In the genomic region with DNA sequence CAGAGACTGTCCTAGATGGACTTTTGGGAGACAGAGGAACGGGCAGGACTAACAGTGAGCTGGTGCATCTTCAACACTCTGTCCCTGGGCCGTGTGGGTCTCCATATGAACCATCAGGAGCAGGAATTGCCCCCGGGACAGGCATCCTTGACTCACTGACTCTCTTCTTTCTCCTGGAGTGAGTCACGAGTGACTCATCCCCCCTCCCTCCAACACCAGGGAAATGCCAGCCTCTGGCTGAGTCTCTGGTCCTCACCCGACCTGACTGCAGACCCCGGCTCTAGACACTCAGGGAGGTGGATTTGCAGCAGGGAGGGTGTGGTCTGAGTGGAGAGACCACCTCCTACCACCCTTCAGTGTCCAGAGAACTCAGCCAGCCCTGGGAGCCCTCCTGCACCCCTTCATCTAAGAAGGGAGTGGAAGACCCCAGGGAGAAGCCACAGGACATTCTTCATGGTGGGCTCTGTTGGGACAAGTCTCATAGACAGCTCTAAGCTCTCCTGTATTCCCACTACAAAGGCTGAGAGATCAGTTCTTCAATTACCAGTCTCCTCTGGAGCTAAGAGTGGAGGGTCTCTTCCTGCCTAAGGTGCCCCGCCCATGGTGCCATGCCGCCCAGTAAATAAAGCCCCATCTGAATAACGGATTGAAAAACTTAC, we compare ENCODE assay signal across 8 mouse cellular contexts. TPM values are rescaled to one million over a fixed set of nuclear protein-coding genes. Genes with fewer than 3 reads are reported as not detected.
DNase-seq lines count a peak whose midpoint lies in the region; ATAC-seq and TF ChIP-seq lines count a peak whose summit lies in the region.

No protein-coding gene starts in this region.

- no peak for TF ChIP-seq EP300 in liver, embryonic 14.5 days (IDR thresholded peaks at IDR 0.05; ENCODE audit: low read depth)

- H3K4me1 ChIP-seq in midbrain, postnatal 0 days (ENCODE audit: insufficient read depth, low read length), result peaks cover 14% of the 10 kb centered on the region
- peaks cover 59% of the 10 kb centered on the region for H3K4me1 ChIP-seq in midbrain, embryonic 10.5 days
- peaks cover 58% of the 10 kb centered on the region for H3K4me1 ChIP-seq in heart, embryonic 12.5 days (replicated peaks)
- peaks cover 22 to 41% of the 10 kb centered on the region in 2 experiments for H3K4me1 ChIP-seq in liver, embryonic 14.5 days (replicated peaks; ENCODE audit: control insufficient read depth in 2 of 2, insufficient read depth in 2 of 2, low read length in 1 of 2)

- H3K27me3 ChIP-seq in midbrain, postnatal 0 days (ENCODE audit: insufficient read depth, low read length), result no peaks in the 10 kb centered on the region
- H3K27me3 ChIP-seq in midbrain, embryonic 10.5 days (ENCODE audit: low read depth, poor library complexity, severe bottlenecking), result peaks cover 32% of the 10 kb centered on the region
- H3K27me3 ChIP-seq in heart, embryonic 12.5 days (replicated peaks), result no peaks in the 10 kb centered on the region
- H3K27me3 ChIP-seq in liver, embryonic 14.5 days (ENCODE audit: control insufficient read depth, insufficient read depth, low read length), result no peaks in the 10 kb centered on the region

- no peaks in the 10 kb centered on the region for H3K36me3 ChIP-seq in midbrain, postnatal 0 days (ENCODE audit: insufficient read depth, low read length)
- H3K36me3 ChIP-seq in midbrain, embryonic 10.5 days, result no peaks in the 10 kb centered on the region
- H3K36me3 ChIP-seq in heart, embryonic 12.5 days, result 0 out of 2 replicates have a peak, but pooled peaks cover 3% of the 10 kb centered on the region
- no peaks in the 10 kb centered on the region for H3K36me3 ChIP-seq in liver, embryonic 14.5 days (replicated peaks; ENCODE audit: control insufficient read depth, insufficient read depth, low read depth)

- DNase-seq in midbrain, postnatal 0 days (ENCODE audit: low spot score), result no peak
- DNase-seq in midbrain, embryonic 10.5 days (ENCODE audit: low spot score), result no peak
- DNase-seq in adrenal gland, postnatal 25 days, result peak; percentile 78
- no peak for DNase-seq in liver, embryonic 14.5 days (ENCODE audit: low read depth in 3 of 3, low spot score in 3 of 3)
- DNase-seq in thymus, postnatal 0 days (ENCODE audit: low spot score), result peak; percentile 22
- DNase-seq in cerebellum, postnatal 25 days, result no peak
- no peak for DNase-seq in layer of hippocampus, adult 9-11 months

- no peak for TF ChIP-seq CTCF in midbrain, postnatal 0 days (IDR thresholded peaks at IDR 0.05)
- no peak for TF ChIP-seq CTCF in liver, embryonic 14.5 days (IDR thresholded peaks at IDR 0.05; ENCODE audit: low read depth)

- no peak for ATAC-seq in midbrain, postnatal 0 days (ENCODE audit: low FRiP score)
- ATAC-seq in heart, embryonic 12.5 days (ENCODE audit: insufficient number of reproducible peaks, low FRiP score), result no peak
- ATAC-seq in liver, embryonic 14.5 days (ENCODE audit: insufficient read depth), result no peak

- no peak overlapping the region for H3K9ac ChIP-seq in midbrain, postnatal 0 days (replicated peaks; ENCODE audit: low read length, poor library complexity, severe bottlenecking)
- peak overlapping the region; percentile 71 for H3K9ac ChIP-seq in heart, embryonic 12.5 days
- H3K9ac ChIP-seq in liver, embryonic 14.5 days (replicated peaks), result peak overlapping the region; percentile 59

- no peaks in the 10 kb centered on the region for H3K9me3 ChIP-seq in midbrain, postnatal 0 days (ENCODE audit: low read length)
- no peaks in the 10 kb centered on the region for H3K9me3 ChIP-seq in midbrain, embryonic 10.5 days (replicated peaks)
- H3K9me3 ChIP-seq in heart, embryonic 12.5 days (replicated peaks), result peaks cover 6% of the 10 kb centered on the region; the same call in 1 of the 2 replicates
- H3K9me3 ChIP-seq in liver, embryonic 14.5 days (ENCODE audit: control insufficient read depth, low read length), result no peaks in the 10 kb centered on the region

- H3K4me3 ChIP-seq in midbrain, postnatal 0 days (ENCODE audit: low read depth, low read length), result peak overlapping the region; percentile 10; the same call in 1 of the 2 replicates
- H3K4me3 ChIP-seq in midbrain, embryonic 10.5 days, result no peak overlapping the region
- peak overlapping the region; percentile 49 for H3K4me3 ChIP-seq in heart, embryonic 12.5 days
- peak overlapping the region; percentile 54 to 64 for H3K4me3 ChIP-seq in liver, embryonic 14.5 days (ENCODE audit: insufficient read depth in 1 of 2, low read depth in 2 of 2, low read length in 2 of 2)

- 56% methylated on average over 9 of the region's 9 CpGs for WGBS in midbrain, postnatal 0 days
- 52% methylated on average over 9 of the region's 9 CpGs for WGBS in midbrain, embryonic 10.5 days
- WGBS in heart, embryonic 12.5 days, result 26% methylated on average over 9 of the region's 9 CpGs
- 14% methylated on average over 9 of the region's 9 CpGs for WGBS in liver, embryonic 14.5 days (ENCODE audit: insufficient replicate concordance)

- H3K27ac ChIP-seq in midbrain, postnatal 0 days (ENCODE audit: low read depth, low read length), result no peak overlapping the region
- no peak overlapping the region for H3K27ac ChIP-seq in midbrain, embryonic 10.5 days (replicated peaks)
- peak overlapping the region; percentile 73 for H3K27ac ChIP-seq in heart, embryonic 12.5 days (ENCODE audit: poor library complexity, severe bottlenecking)
- H3K27ac ChIP-seq in liver, embryonic 14.5 days, result peak overlapping the region; percentile 18

- H3K4me2 ChIP-seq in midbrain, postnatal 0 days (ENCODE audit: low read depth, low read length, poor library complexity, severe bottlenecking), result peak overlapping the region; percentile 10; the same call in 1 of the 2 replicates
- peak overlapping the region; percentile 68 for H3K4me2 ChIP-seq in heart, embryonic 12.5 days
- H3K4me2 ChIP-seq in liver, embryonic 14.5 days (ENCODE audit: low read depth), result peak overlapping the region; percentile 66

RNA-seq across cellular contexts. Expression of gene Emp3, which starts 0.5 kb away (rescaled TPM):
- total RNA-seq in midbrain, postnatal 0 days (2014; rRNA removed), result 12.8 and 17.0 TPM in 2 replicates
- 36.4 and 38.5 TPM in 2 replicates for polyA plus RNA-seq in midbrain, postnatal 0 days (2015; fragmentation: Nextera tagmentation; extraction: Ambion mirVana)
- 17.7 and 28.2 TPM in 2 replicates for polyA plus RNA-seq in midbrain, embryonic 10.5 days (2016; fragmentation: Nextera tagmentation; extraction: Ambion mirVana)
- total RNA-seq in adrenal gland, postnatal 25 days (2021), result 231 and 241 TPM in 2 replicates
- 63.1 and 69.0 TPM in 2 replicates for polyA plus RNA-seq in heart, embryonic 12.5 days (2016; fragmentation: Nextera tagmentation; extraction: Ambion mirVana)
- polyA plus RNA-seq in liver, embryonic 14.5 days (2012; rRNA removed), result 29.0 and 39.6 TPM in 2 replicates
- 54.9 and 61.8 TPM in 2 replicates for polyA plus RNA-seq in liver, embryonic 14.5 days (2014; fragmentation: Nextera tagmentation; extraction: Ambion mirVana)
- polyA plus RNA-seq in thymus, postnatal 0 days (2015; fragmentation: Nextera tagmentation; extraction: Ambion mirVana), result 262 and 266 TPM in 2 replicates

RNA-seq across cellular contexts. Expression of gene Ccdc114, which starts 3.2 kb away (rescaled TPM):
- total RNA-seq in midbrain, postnatal 0 days (2014; rRNA removed), result 4.2 and 7.2 TPM in 2 replicates
- 4.3 and 5.8 TPM in 2 replicates for polyA plus RNA-seq in midbrain, postnatal 0 days (2015; fragmentation: Nextera tagmentation; extraction: Ambion mirVana)
- polyA plus RNA-seq in midbrain, embryonic 10.5 days (2016; fragmentation: Nextera tagmentation; extraction: Ambion mirVana), result 4.8 and 5.3 TPM in 2 replicates
- 26.4 and 27.9 TPM in 2 replicates for total RNA-seq in adrenal gland, postnatal 25 days (2021)
- polyA plus RNA-seq in heart, embryonic 12.5 days (2016; fragmentation: Nextera tagmentation; extraction: Ambion mirVana), result 2.4 and 3.5 TPM in 2 replicates
- polyA plus RNA-seq in liver, embryonic 14.5 days (2012; rRNA removed), result 0.96 and 1.0 TPM in 2 replicates
- polyA plus RNA-seq in liver, embryonic 14.5 days (2014; fragmentation: Nextera tagmentation; extraction: Ambion mirVana), result 0.82 and 1.2 TPM in 2 replicates
- polyA plus RNA-seq in thymus, postnatal 0 days (2015; fragmentation: Nextera tagmentation; extraction: Ambion mirVana), result 2.3 and 2.6 TPM in 2 replicates

RNA-seq across cellular contexts. Expression of gene Tmem143, which starts 24.0 kb away (rescaled TPM):
- 27.4 and 41.6 TPM in 2 replicates for total RNA-seq in midbrain, postnatal 0 days (2014; rRNA removed)
- 5.5 and 5.6 TPM in 2 replicates for polyA plus RNA-seq in midbrain, postnatal 0 days (2015; fragmentation: Nextera tagmentation; extraction: Ambion mirVana)
- 4.4 and 5.1 TPM in 2 replicates for polyA plus RNA-seq in midbrain, embryonic 10.5 days (2016; fragmentation: Nextera tagmentation; extraction: Ambion mirVana)
- total RNA-seq in adrenal gland, postnatal 25 days (2021), result 53.0 and 61.3 TPM in 2 replicates
- polyA plus RNA-seq in heart, embryonic 12.5 days (2016; fragmentation: Nextera tagmentation; extraction: Ambion mirVana), result 5.8 and 7.2 TPM in 2 replicates
- 8.6 and 10.2 TPM in 2 replicates for polyA plus RNA-seq in liver, embryonic 14.5 days (2012; rRNA removed)
- 2.4 and 2.7 TPM in 2 replicates for polyA plus RNA-seq in liver, embryonic 14.5 days (2014; fragmentation: Nextera tagmentation; extraction: Ambion mirVana)
- 4.3 and 4.6 TPM in 2 replicates for polyA plus RNA-seq in thymus, postnatal 0 days (2015; fragmentation: Nextera tagmentation; extraction: Ambion mirVana)

RNA-seq across cellular contexts. Expression of gene Syngr4, which starts 24.2 kb away (rescaled TPM):
- 0.38 TPM in 1 of 2 replicates, not detected in the other for total RNA-seq in midbrain, postnatal 0 days (2014; rRNA removed)
- polyA plus RNA-seq in midbrain, postnatal 0 days (2015; fragmentation: Nextera tagmentation; extraction: Ambion mirVana), result 0.25 and 0.30 TPM in 2 replicates
- 1.5 and 1.7 TPM in 2 replicates for polyA plus RNA-seq in midbrain, embryonic 10.5 days (2016; fragmentation: Nextera tagmentation; extraction: Ambion mirVana)
- 0.70 TPM in 1 of 2 replicates, not detected in the other for total RNA-seq in adrenal gland, postnatal 25 days (2021)
- 0.89 and 1.2 TPM in 2 replicates for polyA plus RNA-seq in heart, embryonic 12.5 days (2016; fragmentation: Nextera tagmentation; extraction: Ambion mirVana)
- polyA plus RNA-seq in liver, embryonic 14.5 days (2012; rRNA removed), result 0.86 and 1.2 TPM in 2 replicates
- 1.2 and 1.3 TPM in 2 replicates for polyA plus RNA-seq in liver, embryonic 14.5 days (2014; fragmentation: Nextera tagmentation; extraction: Ambion mirVana)
- polyA plus RNA-seq in thymus, postnatal 0 days (2015; fragmentation: Nextera tagmentation; extraction: Ambion mirVana), result 1.4 and 1.5 TPM in 2 replicates

RNA-seq across cellular contexts. Expression of gene Grin2d, which starts 42.5 kb away (rescaled TPM):
- 51.6 and 51.7 TPM in 2 replicates for total RNA-seq in midbrain, postnatal 0 days (2014; rRNA removed)
- 5.4 and 6.6 TPM in 2 replicates for polyA plus RNA-seq in midbrain, postnatal 0 days (2015; fragmentation: Nextera tagmentation; extraction: Ambion mirVana)
- 0.16 and 0.34 TPM in 2 replicates for polyA plus RNA-seq in midbrain, embryonic 10.5 days (2016; fragmentation: Nextera tagmentation; extraction: Ambion mirVana)
- 0.43 and 1.2 TPM in 2 replicates for total RNA-seq in adrenal gland, postnatal 25 days (2021)
- 0.37 and 0.42 TPM in 2 replicates for polyA plus RNA-seq in heart, embryonic 12.5 days (2016; fragmentation: Nextera tagmentation; extraction: Ambion mirVana)
- polyA plus RNA-seq in liver, embryonic 14.5 days (2012; rRNA removed), result 0.11 and 0.13 TPM in 2 replicates
- polyA plus RNA-seq in liver, embryonic 14.5 days (2014; fragmentation: Nextera tagmentation; extraction: Ambion mirVana), result 0.01 TPM in 1 of 2 replicates, not detected in the other
- 0.13 and 0.23 TPM in 2 replicates for polyA plus RNA-seq in thymus, postnatal 0 days (2015; fragmentation: Nextera tagmentation; extraction: Ambion mirVana)

Comparison
In these comparisons a context has a peak if more than half of its experiments do, and no peak if none do; other contexts are left out.
1. DNase-seq: peak in adrenal gland, postnatal 25 days (single experiment) and thymus, postnatal 0 days (single experiment); none in midbrain, postnatal 0 days (single experiment), midbrain, embryonic 10.5 days (single experiment), liver, embryonic 14.5 days (0 of 3), cerebellum, postnatal 25 days (0 of 2) and layer of hippocampus, adult 9-11 months (single experiment).
2. H3K27ac ChIP-seq: peak in heart, embryonic 12.5 days (single experiment) and liver, embryonic 14.5 days (single experiment); none in midbrain, postnatal 0 days (single experiment) and midbrain, embryonic 10.5 days (single experiment).
3. H3K4me2 ChIP-seq: peak in every context shown above with its lines; median percentile 68 in heart, embryonic 12.5 days; 66 in liver, embryonic 14.5 days; 10 in midbrain, postnatal 0 days.